Mouse (Mus musculus) yolk sac, embryonic 10.5 days (tissue): ENCODE measurements around the gene Slc20a1.

Source experiments
- DNase-seq: peaks from one replicate; pipeline ENCODE4 v3.0.0-alpha.2; 2017; ENCODE audit warnings: low spot score

Slc20a1 gene

GRCm38 (mm10) chr2:129186291-129186919 lies 12.2 kb upstream of the Slc20a1 start:
- no peak for DNase-seq

- DNase-seq = no peak
Measured at GRCm38 (mm10) chr2:129192392-129193150, 6.0 kb upstream of the Slc20a1 start.

- DNase-seq = no peak
Measured at GRCm38 (mm10) chr2:129196317-129196716, 2.2 kb upstream of the Slc20a1 start.

GRCm38 (mm10) chr2:129197197-129197596 lies 1.4 kb upstream of the Slc20a1 start:
- no peak for DNase-seq

GRCm38 (mm10) chr2:129197843-129198435 lies 625 bp upstream of the Slc20a1 start:
- DNase-seq = no peak

GRCm38 (mm10) chr2:129199328-129200085 lies 943 bp downstream of the Slc20a1 start:
- no peak for DNase-seq

GRCm38 (mm10) chr2:129205000-129205399 lies 6.4 kb downstream of the Slc20a1 start:
- DNase-seq = no peak

- peak; percentile 82 for DNase-seq
Measured at GRCm38 (mm10) chr2:129206824-129207223, 8.3 kb downstream of the Slc20a1 start.

- no peak for DNase-seq
Measured at GRCm38 (mm10) chr2:129208181-129208746, 9.7 kb downstream of the Slc20a1 start.

GRCm38 (mm10) chr2:129210089-129210749 lies 11.7 kb downstream of the Slc20a1 start:
- no peak for DNase-seq

- DNase-seq = no peak
Measured at GRCm38 (mm10) chr2:129211255-129211654, 12.7 kb downstream of the Slc20a1 start.

GRCm38 (mm10) chr2:129211957-129212356 lies 13.4 kb downstream of the Slc20a1 start:
- DNase-seq = no peak

- DNase-seq = peak; percentile 54
Measured at GRCm38 (mm10) chr2:129212566-129212965, 14.0 kb downstream of the Slc20a1 start.

- no peak for DNase-seq
Measured at GRCm38 (mm10) chr2:129214774-129215173, 16.2 kb downstream of the Slc20a1 start.

- DNase-seq = no peak
Measured at GRCm38 (mm10) chr2:129217612-129218185, 19.1 kb downstream of the Slc20a1 start.

GRCm38 (mm10) chr2:129218537-129219105 lies 20.1 kb downstream of the Slc20a1 start:
- no peak for DNase-seq

GRCm38 (mm10) chr2:129221097-129221632 lies 22.6 kb downstream of the Slc20a1 start:
- no peak for DNase-seq

- no peak for DNase-seq
Measured at GRCm38 (mm10) chr2:129224178-129224577, 25.6 kb downstream of the Slc20a1 start.

GRCm38 (mm10) chr2:129225251-129225819 lies 26.8 kb downstream of the Slc20a1 start:
- DNase-seq = no peak

- peak; percentile 63 for DNase-seq
Measured at GRCm38 (mm10) chr2:129226296-129226851, 27.8 kb downstream of the Slc20a1 start.
